Mouse (Mus musculus): ENCODE data around the gene Kdf1. TPM values are rescaled to one million over a fixed set of nuclear protein-coding genes. Genes with fewer than 3 reads are reported as not detected.

Gene Kdf1
- polyA plus RNA-seq (2015; fragmentation: Nextera tagmentation; extraction: Ambion mirVana), result 1.2 and 3.2 TPM in 2 replicates

DNA sequence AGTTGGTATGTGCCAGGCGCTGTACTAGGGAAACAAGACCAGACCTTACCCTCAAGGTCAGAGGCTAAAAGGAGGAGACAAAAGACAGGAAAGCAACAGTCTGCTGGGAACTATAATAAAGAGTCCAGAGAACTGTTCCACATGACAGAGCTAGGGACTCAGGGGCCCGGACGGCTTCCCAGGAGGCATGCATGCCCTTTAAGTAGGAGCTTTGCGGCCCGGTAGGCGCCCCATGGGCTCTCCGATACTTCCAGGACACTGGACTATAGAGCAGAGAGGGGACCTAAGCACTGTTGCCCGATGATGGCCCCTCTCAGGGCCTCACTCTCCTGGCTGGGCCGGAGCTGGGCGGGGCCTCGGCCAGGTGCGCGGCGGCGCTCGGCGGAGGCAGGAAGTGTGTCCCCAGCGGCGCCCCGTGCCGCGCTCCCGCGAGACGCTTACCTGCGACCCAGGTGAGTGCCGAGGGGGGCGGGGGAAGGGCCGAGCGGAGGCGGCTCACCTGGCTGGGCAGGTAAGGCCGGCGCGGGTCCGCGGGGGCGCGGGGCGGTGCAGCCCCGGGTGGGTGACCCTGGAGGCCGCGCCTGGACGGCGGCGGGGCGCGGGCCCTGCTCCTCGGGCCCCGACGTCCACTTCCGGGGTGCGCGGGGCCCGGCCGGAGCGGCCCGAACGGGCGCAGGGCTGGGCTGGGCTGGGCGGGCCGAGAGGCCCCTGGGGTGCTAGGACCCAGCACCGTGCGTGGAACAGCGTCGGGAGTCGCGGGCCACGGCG, at the start of gene Kdf1:
Gene Kdf1, plus strand, starts transcription at position 363 of the 768 bp plus-strand sequence.

DNA sequence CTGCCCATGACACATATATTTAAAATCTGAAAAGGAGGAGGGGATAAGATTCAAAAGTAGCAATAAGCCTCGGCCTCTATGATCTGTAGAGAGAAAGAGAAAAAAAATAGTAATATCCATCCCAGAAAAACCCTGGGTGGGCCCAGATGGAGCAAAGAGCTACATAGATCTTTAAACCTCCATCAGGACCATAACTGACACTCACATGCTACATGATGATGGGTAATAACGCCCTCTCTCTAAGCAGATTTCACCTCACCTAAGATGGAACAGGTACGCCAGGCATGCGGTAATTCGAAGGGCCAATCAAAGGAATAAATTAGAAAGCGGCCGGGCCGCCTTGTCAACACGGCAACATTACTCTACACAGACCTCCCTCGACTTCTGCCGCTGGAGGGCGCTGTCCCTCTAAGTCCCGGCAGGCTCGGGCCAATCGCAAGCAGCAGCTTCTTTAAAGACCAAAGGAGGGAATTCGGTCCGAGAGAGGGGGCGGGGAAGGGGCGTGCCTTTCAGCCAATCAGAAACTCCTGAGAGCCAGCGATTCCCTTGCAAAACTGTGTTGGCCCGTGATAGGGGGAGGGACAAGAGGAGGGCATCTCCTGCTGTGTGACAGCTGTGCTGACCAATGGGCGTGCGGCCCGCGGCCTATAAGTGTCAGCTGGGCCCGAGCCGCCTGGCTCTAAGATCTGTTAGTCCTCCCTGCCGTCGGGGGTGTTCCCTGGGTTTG, 39.1 kb upstream of the Kdf1 start, which contains the start of gene Tent5b:
Gene Tent5b, plus strand, starts transcription at position 675 of the 727 bp plus-strand sequence.

GRCm38 (mm10) chr4:133498160-133498724, 20.5 kb upstream of the Kdf1 start, which contains the start of gene Trnp1:
Gene Trnp1 (minus strand): TSS chr4:133498550.

DNA sequence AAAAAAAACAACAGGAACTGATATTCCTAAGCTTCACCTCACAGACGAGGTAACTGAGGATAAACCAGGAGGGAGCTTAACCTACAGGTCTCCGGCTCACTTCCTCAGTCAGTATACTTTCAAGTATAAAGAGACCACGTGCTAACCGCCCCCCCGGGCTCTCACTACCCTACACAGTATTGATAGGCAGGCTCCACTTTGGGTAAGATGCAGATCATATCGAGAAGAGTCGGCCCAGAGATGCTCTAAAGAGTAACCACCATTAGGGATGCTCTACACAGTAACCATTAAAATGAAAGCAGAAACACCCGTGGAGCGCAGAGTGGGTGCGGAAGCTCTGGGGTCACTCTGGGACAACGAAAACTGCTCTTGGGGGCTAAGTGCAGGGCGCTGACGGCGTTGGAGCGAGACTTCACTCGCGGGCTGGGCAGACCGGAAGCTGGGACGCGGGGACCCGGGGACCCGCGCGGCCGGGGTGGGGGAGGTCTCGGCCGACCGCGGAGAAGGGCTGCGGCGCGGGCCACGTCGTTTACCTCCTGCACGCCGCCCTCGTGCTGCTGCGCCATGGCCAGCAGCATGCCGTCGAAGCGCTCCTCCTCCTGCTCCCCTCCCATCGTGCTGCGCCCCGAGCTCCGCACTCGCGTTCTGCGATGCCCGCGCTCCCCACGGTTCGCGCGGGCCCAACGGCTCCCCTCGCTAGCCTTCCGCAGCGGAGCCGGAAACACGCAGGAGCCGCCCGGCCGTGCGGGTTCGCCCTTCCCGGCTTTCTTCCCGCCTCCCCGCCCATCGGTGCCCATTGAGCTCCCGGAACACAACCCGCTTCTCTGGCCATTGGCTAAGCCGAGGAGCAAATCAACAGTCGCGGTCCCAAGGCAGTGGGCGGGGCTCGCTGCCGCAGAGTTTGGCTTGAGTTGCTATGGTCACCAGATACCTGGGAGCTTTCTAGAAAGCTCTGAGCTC, 26.8 kb downstream of the Kdf1 start, which contains the start of gene Nudc:
Gene Nudc, minus strand, starts transcription at position 725 of the 960 bp plus-strand sequence.

DNA sequence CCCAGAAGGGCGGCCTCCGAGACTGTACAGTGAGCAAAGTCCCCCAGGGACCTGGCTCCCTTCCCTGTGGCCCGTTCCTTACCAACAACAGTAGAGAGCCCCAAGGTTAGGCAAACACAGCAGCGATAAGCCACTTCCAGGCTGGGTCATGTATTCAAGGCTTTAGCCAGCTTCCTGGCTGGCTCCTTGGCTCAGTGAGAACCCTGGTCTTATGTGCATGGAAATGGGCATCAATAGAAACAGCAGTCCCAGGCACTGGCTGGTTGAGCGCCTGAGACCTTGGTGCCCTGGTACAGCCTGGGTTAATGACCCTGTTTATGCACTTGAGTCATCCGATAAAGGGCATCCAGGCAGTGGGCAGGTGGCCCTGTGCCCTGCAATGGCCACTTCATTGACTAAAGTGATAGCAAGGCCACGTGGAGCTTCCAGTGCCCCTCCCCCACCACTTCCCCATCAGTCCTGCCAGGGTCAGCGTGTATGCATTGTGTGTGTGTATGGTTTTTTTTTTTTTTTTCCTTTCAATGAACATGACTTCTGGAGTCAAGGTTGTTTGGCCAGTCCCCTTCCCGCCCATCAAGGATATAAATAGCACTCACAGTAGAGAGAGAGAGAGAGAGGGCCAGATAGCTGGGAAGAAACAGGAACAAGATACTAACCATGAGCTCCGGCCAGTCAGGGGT, 34.1 kb downstream of the Kdf1 start, which contains the start of gene Nr0b2:
Gene Nr0b2, plus strand, starts transcription at position 609 of the 680 bp plus-strand sequence.

DNA sequence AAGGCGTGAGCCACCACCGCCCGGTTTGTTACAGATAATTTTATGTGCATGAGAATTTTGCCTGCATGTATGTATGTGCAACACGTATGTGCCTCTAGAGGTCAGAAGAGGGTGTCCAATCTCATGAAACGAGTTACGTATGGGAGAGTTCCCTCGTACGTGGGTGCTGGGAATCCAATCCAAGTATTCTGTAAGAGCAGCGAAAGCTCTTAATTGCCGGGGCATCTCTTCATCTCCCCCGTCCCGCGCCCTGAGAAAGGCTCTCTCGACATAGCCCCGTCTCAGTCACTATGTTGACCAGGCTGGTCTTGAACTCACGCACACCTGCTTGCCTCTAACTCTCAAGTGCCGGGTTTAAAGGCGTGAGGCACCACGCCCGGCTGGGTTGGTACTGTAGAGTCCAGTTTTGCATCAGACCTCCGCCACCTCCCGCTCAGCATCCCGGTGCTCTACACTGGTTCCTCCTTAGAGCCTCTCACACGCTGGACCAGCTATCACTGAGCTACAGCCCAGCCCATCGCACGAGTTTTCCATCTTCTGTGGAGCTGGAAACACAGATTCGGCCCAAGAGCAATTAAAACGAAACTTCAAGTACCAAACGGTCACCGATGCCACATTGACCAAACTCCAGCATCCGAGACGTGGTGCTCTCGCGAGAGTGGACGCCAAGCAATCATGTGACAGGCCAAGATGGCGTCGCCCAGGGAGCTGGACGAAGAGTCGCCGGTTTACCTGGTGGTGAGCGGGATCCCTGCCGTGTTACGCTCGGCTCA, 55.5 kb downstream of the Kdf1 start, which contains the start of gene Gpatch3:
Gene Gpatch3, plus strand, starts transcription at position 676 of the 773 bp plus-strand sequence.

Small RNA genes within 50 kb of the gene (microRNA-seq; reads per million reads assigned to microRNA genes)
- gene Gm23158 (ENCODE audit: borderline replicate concordance, insufficient number of aligned reads), result not detected

Other genes starting within 250 kb of the Kdf1 start
- gene Tmem222, start 241.2 kb upstream of the Kdf1 start, polyA plus RNA-seq (2015; fragmentation: Nextera tagmentation; extraction: Ambion mirVana), result 80.3 and 102 TPM in 2 replicates
- 11.5 and 11.7 TPM in 2 replicates for gene Wdtc1, start 165.5 kb upstream of the Kdf1 start, polyA plus RNA-seq (2015; fragmentation: Nextera tagmentation; extraction: Ambion mirVana)
- 6.0 and 9.6 TPM in 2 replicates for gene Slc9a1, start 149.3 kb upstream of the Kdf1 start, polyA plus RNA-seq (2015; fragmentation: Nextera tagmentation; extraction: Ambion mirVana)
- gene Tent5b, start 38.8 kb upstream of the Kdf1 start, polyA plus RNA-seq (2015; fragmentation: Nextera tagmentation; extraction: Ambion mirVana), result 1.3 and 1.5 TPM in 2 replicates
- 4.7 and 15.7 TPM in 2 replicates for gene Trnp1, start 20.4 kb upstream of the Kdf1 start, polyA plus RNA-seq (2015; fragmentation: Nextera tagmentation; extraction: Ambion mirVana)
- 156 and 220 TPM in 2 replicates for gene Nudc, start 27.0 kb downstream of the Kdf1 start, polyA plus RNA-seq (2015; fragmentation: Nextera tagmentation; extraction: Ambion mirVana)
- 11.5 and 32.1 TPM in 2 replicates for gene Nr0b2, start 34.4 kb downstream of the Kdf1 start, polyA plus RNA-seq (2015; fragmentation: Nextera tagmentation; extraction: Ambion mirVana)
- 6.9 and 8.8 TPM in 2 replicates for gene Gpatch3, start 55.8 kb downstream of the Kdf1 start, polyA plus RNA-seq (2015; fragmentation: Nextera tagmentation; extraction: Ambion mirVana)
- 11.2 and 13.5 TPM in 2 replicates for gene Gpn2, start 65.4 kb downstream of the Kdf1 start, polyA plus RNA-seq (2015; fragmentation: Nextera tagmentation; extraction: Ambion mirVana)
- 0.72 and 1.0 TPM in 2 replicates for gene Sfn, start 83.2 kb downstream of the Kdf1 start, polyA plus RNA-seq (2015; fragmentation: Nextera tagmentation; extraction: Ambion mirVana)
- 5.2 and 7.4 TPM in 2 replicates for gene Zdhhc18, start 131.2 kb downstream of the Kdf1 start, polyA plus RNA-seq (2015; fragmentation: Nextera tagmentation; extraction: Ambion mirVana)
- 13.2 and 19.0 TPM in 2 replicates for gene Pigv, start 153.7 kb downstream of the Kdf1 start, polyA plus RNA-seq (2015; fragmentation: Nextera tagmentation; extraction: Ambion mirVana)
- gene Arid1a, start 237.8 kb downstream of the Kdf1 start, polyA plus RNA-seq (2015; fragmentation: Nextera tagmentation; extraction: Ambion mirVana), result 11.2 and 12.0 TPM in 2 replicates